In the genomic region with DNA sequence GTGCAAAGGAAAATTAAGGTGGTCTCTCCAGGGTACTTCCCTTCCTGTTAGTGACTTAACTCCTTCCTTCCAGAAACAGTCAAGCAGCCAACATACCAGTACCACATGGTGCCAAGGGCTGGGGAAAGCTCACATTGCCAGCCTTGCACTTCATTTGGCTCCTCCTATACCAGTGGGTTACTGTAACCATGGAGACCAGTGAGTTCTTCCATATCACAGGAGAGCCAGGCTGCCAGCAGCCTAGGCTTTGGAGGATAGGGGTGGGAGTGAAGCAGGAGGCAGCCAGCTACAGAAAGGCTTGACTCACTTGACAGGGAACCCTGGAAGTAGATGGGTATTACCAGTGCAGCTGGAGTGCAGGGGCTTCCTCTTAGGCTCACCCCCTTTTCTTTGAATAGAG, we compare ENCODE assay signal across 11 mouse cellular contexts. TPM values are rescaled to one million over a fixed set of nuclear protein-coding genes. Genes with fewer than 3 reads are reported as not detected.
A peak's percentile ranks its signal among the peaks of the same experiment; 100 is the strongest.
DNase-seq lines count a peak whose midpoint lies in the region; ATAC-seq lines count a peak whose summit lies in the region.
"Had no signal": no experiment of that assay in that cellular context is flagged by ENCODE, and none has a peak within 500 bp of the region (broad histone marks: within the 10 kb centered on the region; RNA-seq: fewer than 3 reads in every experiment).

No protein-coding gene starts in this region.

- H3K27ac ChIP-seq in hindbrain, embryonic 13.5 days = peak overlapping the region; percentile 44; the same call in 1 of the 2 replicates
- no peak overlapping the region for H3K27ac ChIP-seq in hindbrain, embryonic 10.5 days
- H3K27ac ChIP-seq in midbrain, embryonic 14.5 days (replicated peaks; ENCODE audit: low read depth, low read length) = no peak overlapping the region
- no peak overlapping the region for H3K27ac ChIP-seq in intestine, embryonic 15.5 days
- H3K27ac ChIP-seq: liver, embryonic 15.5 days had no signal

- H3K27me3 ChIP-seq in hindbrain, embryonic 13.5 days = no peaks in the 10 kb centered on the region
- H3K27me3 ChIP-seq in hindbrain, embryonic 10.5 days (ENCODE audit: insufficient read depth, poor library complexity, severe bottlenecking) = no peaks in the 10 kb centered on the region
- no peaks in the 10 kb centered on the region for H3K27me3 ChIP-seq in midbrain, embryonic 14.5 days (ENCODE audit: control insufficient read depth, insufficient read depth, low read length)
- no peaks in the 10 kb centered on the region for H3K27me3 ChIP-seq in intestine, embryonic 15.5 days (replicated peaks)
- H3K27me3 ChIP-seq: liver, embryonic 15.5 days had no signal

- H3K4me3 ChIP-seq in hindbrain, embryonic 13.5 days = no peak overlapping the region
- no peak overlapping the region for H3K4me3 ChIP-seq in hindbrain, embryonic 10.5 days
- H3K4me3 ChIP-seq in midbrain, embryonic 14.5 days (replicated peaks; ENCODE audit: low read depth, low read length) = no peak overlapping the region
- no peak overlapping the region for H3K4me3 ChIP-seq in intestine, embryonic 15.5 days (replicated peaks)
- H3K4me3 ChIP-seq: erythroblast, embryonic 14.5 days; liver, embryonic 15.5 days had no signal

- H3K9me3 ChIP-seq in hindbrain, embryonic 13.5 days = no peaks in the 10 kb centered on the region
- no peaks in the 10 kb centered on the region for H3K9me3 ChIP-seq in hindbrain, embryonic 10.5 days
- no peaks in the 10 kb centered on the region for H3K9me3 ChIP-seq in midbrain, embryonic 14.5 days (ENCODE audit: control insufficient read depth, low read length)
- no peaks in the 10 kb centered on the region for H3K9me3 ChIP-seq in intestine, embryonic 15.5 days
- H3K9me3 ChIP-seq: liver, embryonic 15.5 days had no signal

- peaks cover 29% of the 10 kb centered on the region for H3K4me1 ChIP-seq in hindbrain, embryonic 13.5 days (replicated peaks)
- peaks cover 22% of the 10 kb centered on the region for H3K4me1 ChIP-seq in hindbrain, embryonic 10.5 days (replicated peaks)
- H3K4me1 ChIP-seq in midbrain, embryonic 14.5 days (ENCODE audit: control insufficient read depth, insufficient read depth, low read length) = peaks cover 5% of the 10 kb centered on the region; the same call in 1 of the 2 replicates
- H3K4me1 ChIP-seq in intestine, embryonic 15.5 days (replicated peaks) = peaks cover 26% of the 10 kb centered on the region

- H3K36me3 ChIP-seq in hindbrain, embryonic 13.5 days = peaks cover 19% of the 10 kb centered on the region
- H3K36me3 ChIP-seq in hindbrain, embryonic 10.5 days = peaks cover 53% of the 10 kb centered on the region
- H3K36me3 ChIP-seq in midbrain, embryonic 14.5 days (ENCODE audit: control insufficient read depth, insufficient read depth, low read length) = 0 out of 2 replicates have a peak, but pooled peaks cover 4% of the 10 kb centered on the region
- H3K36me3 ChIP-seq in intestine, embryonic 15.5 days = no peaks in the 10 kb centered on the region

- no peak overlapping the region for H3K4me2 ChIP-seq in hindbrain, embryonic 13.5 days
- no peak overlapping the region for H3K4me2 ChIP-seq in midbrain, embryonic 14.5 days (ENCODE audit: low read length)
- H3K4me2 ChIP-seq in intestine, embryonic 15.5 days (replicated peaks) = no peak overlapping the region
- H3K4me2 ChIP-seq: liver, embryonic 15.5 days had no signal

- ATAC-seq in hindbrain, embryonic 13.5 days (ENCODE audit: low FRiP score) = peak; percentile 86
- peak; percentile 68; the same call in 1 of the 2 replicates for ATAC-seq in midbrain, embryonic 14.5 days (ENCODE audit: low FRiP score, low TSS enrichment)
- no peak for ATAC-seq in intestine, embryonic 15.5 days
- ATAC-seq in CD4-positive, CD25-positive, alpha-beta regulatory T cell, adult 4 months = no peak
- ATAC-seq: inflammation-experienced regulatory T-cells, adult 6 months had no signal

- DNase-seq in hindbrain, embryonic 10.5 days (ENCODE audit: low spot score) = no peak
- DNase-seq in brain, adult 2 months (ENCODE audit: low read depth, low spot score) = peak; percentile 94
- DNase-seq in frontal cortex, postnatal 36 days (ENCODE audit: low spot score in 2 of 2) = peak; percentile 72 to 81
- peak; percentile 64 for DNase-seq in midbrain, embryonic 14.5 days
- DNase-seq in embryo, embryonic 10.5 days (ENCODE audit: low spot score) = no peak

- no peak overlapping the region for H3K9ac ChIP-seq in hindbrain, embryonic 13.5 days
- no peak overlapping the region for H3K9ac ChIP-seq in midbrain, embryonic 14.5 days (replicated peaks; ENCODE audit: low read length)
- H3K9ac ChIP-seq in intestine, embryonic 15.5 days = no peak overlapping the region
- H3K9ac ChIP-seq: liver, embryonic 15.5 days had no signal

RNA-seq across cellular contexts. Expression of a gene that starts 31.9 kb away (rescaled TPM):
- 30.2 and 32.0 TPM in 2 replicates for polyA plus RNA-seq in hindbrain, embryonic 13.5 days (2015; fragmentation: Nextera tagmentation; extraction: Ambion mirVana)
- 72.0 and 79.1 TPM in 2 replicates for polyA plus RNA-seq in hindbrain, embryonic 10.5 days (2016; fragmentation: Nextera tagmentation; extraction: Ambion mirVana)
- polyA plus RNA-seq in midbrain, embryonic 14.5 days (2014; fragmentation: Nextera tagmentation; extraction: Ambion mirVana) = 23.1 and 26.6 TPM in 2 replicates
- 12.1 and 12.8 TPM in 2 replicates for polyA plus RNA-seq in intestine, embryonic 15.5 days (2015; fragmentation: Nextera tagmentation; extraction: Ambion mirVana)
- under 1 TPM in 1 of 2 experiments, not detected in 1; 0.42 TPM for polyA plus RNA-seq in CD4-positive, CD25-positive, alpha-beta regulatory T cell, adult 4 months (2017; shearing (Covaris generic))
- polyA plus RNA-seq: inflammation-experienced regulatory T-cells, adult 6 months had no signal

RNA-seq across cellular contexts. Expression of a gene that starts 42.6 kb away (rescaled TPM):
- 40.9 and 42.5 TPM in 2 replicates for polyA plus RNA-seq in hindbrain, embryonic 13.5 days (2015; fragmentation: Nextera tagmentation; extraction: Ambion mirVana)
- polyA plus RNA-seq in hindbrain, embryonic 10.5 days (2016; fragmentation: Nextera tagmentation; extraction: Ambion mirVana) = 47.0 and 56.5 TPM in 2 replicates
- 48.4 and 55.0 TPM in 2 replicates for polyA plus RNA-seq in midbrain, embryonic 14.5 days (2014; fragmentation: Nextera tagmentation; extraction: Ambion mirVana)
- polyA plus RNA-seq in intestine, embryonic 15.5 days (2015; fragmentation: Nextera tagmentation; extraction: Ambion mirVana) = 44.9 and 45.8 TPM in 2 replicates
- 10 to 100 TPM; 53.0 to 75.8 TPM for polyA plus RNA-seq in CD4-positive, CD25-positive, alpha-beta regulatory T cell, adult 4 months (2017; shearing (Covaris generic))

RNA-seq across cellular contexts. Expression of a gene that starts 58.1 kb away (rescaled TPM):
- polyA plus RNA-seq in hindbrain, embryonic 13.5 days (2015; fragmentation: Nextera tagmentation; extraction: Ambion mirVana) = 65.3 and 66.6 TPM in 2 replicates
- 89.8 and 96.5 TPM in 2 replicates for polyA plus RNA-seq in hindbrain, embryonic 10.5 days (2016; fragmentation: Nextera tagmentation; extraction: Ambion mirVana)
- polyA plus RNA-seq in midbrain, embryonic 14.5 days (2014; fragmentation: Nextera tagmentation; extraction: Ambion mirVana) = 68.6 and 77.8 TPM in 2 replicates
- 49.8 and 52.9 TPM in 2 replicates for polyA plus RNA-seq in intestine, embryonic 15.5 days (2015; fragmentation: Nextera tagmentation; extraction: Ambion mirVana)
- polyA plus RNA-seq in CD4-positive, CD25-positive, alpha-beta regulatory T cell, adult 4 months (2017; shearing (Covaris generic)) = 10 to 100 TPM; 21.9 to 26.8 TPM

Comparison
In these comparisons a context has a peak if more than half of its experiments do, and no peak if none do; other contexts are left out.
1. ATAC-seq: peak in hindbrain, embryonic 13.5 days (single experiment) and midbrain, embryonic 14.5 days (single experiment); none in intestine, embryonic 15.5 days (single experiment) and CD4-positive, CD25-positive, alpha-beta regulatory T cell, adult 4 months (single experiment).
2. DNase-seq: peak in brain, adult 2 months (single experiment), frontal cortex, postnatal 36 days (2 of 2) and midbrain, embryonic 14.5 days (single experiment); none in hindbrain, embryonic 10.5 days (single experiment) and embryo, embryonic 10.5 days (single experiment).